Mouse (Mus musculus): ENCODE data around the gene Dld.

The Dld gene

DNA sequence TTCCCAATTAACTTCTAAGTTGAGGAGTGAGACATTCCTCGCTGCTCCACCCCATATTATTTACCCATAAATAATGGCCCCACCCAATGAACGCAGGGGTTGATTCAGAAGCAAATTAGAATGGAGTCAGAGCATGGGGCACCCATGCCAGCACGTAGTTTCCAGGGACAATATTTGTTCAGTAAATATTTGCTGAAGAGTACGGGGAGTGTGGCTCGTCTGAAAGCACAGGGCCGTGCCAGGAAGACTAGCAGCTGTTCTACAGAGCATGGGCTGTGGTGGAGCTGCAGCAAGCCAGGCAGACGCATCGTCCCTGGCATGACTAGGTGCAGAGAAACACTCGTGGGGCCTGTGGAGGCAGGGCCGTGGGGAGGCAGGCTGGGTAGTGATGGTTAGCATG is 56.7 kb downstream of the Dld start:
- no peak for DNase-seq (ENCODE audit: low spot score)

DNA sequence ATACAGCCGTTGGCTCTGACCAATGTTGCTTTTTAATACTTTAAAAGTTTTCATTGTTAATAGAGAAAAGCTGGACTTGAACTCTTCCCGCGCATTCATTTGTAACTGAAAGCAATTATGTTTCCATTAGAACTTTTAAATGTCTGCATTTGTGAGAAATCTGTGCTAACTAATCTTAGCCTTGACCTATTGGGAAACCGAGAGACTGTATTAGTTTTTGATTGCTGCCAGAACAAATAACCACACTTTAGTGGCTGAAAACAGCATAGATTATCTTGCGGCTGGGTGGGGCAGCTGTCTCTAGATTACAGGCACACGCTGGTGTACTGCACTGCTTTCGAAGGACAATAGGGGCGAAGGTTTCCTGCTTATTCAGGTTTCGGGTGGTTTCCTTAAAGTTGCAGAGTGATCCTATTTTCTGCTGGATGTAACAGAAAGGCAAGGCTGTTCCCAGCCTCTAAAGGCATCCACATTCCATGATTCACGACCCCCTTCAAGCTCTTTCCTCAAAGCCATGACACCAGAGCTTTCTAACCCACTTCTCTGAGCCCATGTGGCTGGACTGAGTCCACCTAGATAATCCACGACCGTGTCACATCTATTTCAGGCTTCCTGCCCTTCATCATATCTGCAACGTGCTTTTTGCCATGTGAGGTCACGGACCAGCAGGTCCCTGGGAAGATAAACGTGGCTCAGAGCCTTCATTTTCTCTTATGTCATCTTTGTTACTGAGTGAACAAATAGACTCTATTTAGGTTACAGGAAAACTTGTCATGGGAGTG is 57.7 kb downstream of the Dld start:
- DNase-seq (ENCODE audit: low spot score), result no peak

DNA sequence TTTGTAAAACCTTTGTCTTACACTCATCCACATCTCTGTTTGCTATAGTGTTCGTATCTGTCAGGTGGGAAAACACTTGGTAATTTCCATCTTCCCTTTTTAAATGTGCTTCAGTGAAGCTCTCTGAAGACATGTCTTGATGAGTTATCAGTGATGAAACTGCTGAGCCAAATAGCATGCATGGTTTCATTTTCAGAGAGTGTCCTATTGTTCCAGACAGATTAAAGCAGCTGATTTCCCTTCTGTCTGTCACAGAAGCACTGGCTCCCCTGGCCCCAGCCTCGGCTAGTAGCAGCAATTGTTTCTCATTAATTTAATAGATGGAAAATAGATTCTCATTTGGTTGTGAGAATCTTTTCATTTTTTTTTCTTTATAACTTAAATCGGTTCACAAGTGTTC is 60.3 kb downstream of the Dld start:
- DNase-seq (ENCODE audit: low spot score), result no peak

DNA sequence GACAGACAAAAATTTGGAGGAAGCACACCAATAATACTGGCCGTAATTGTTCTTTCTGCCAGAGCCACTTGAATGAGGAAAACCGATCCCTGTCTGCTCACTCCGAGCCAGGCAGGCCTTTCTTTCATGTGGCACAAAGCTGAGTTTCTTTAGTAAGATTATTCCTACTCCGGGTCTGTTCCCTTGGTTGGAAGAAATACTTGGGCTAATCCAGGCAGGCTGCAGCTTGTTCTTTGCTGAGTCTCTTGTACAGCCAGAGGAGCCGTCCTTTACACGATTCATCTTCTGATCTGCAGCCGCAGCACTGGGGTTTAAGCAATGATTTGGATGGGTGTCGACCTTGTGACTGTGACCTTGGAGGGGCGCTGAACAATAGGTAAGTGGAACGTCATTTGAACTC is 62.2 kb downstream of the Dld start:
- DNase-seq (ENCODE audit: low spot score), result no peak

DNA sequence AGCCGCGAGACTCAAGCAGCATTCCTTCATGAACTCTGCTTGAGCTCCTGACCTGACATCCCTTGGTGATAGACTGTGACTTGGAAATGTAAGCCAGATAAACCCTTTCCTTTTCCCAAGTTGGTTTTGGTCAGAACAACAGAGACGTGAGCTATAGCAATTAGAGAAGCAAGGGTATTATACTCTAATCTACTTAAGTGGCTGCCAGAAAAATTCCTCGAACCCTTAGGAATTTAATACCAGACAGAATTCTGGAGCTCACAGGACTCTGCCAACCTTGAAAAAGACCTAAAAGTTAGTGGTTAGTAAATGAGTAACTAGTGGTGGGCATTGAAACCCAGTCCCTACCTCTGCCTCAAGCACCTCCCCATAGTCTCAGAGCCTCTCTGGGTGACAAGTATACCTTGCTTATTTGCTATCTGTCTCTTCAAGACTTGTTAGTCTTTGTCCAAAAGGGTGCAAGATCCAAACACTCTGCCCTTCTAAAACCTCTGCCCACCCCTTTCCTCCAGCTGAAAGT is 67.6 kb downstream of the Dld start:
- no peak for DNase-seq (ENCODE audit: low spot score)

DNA sequence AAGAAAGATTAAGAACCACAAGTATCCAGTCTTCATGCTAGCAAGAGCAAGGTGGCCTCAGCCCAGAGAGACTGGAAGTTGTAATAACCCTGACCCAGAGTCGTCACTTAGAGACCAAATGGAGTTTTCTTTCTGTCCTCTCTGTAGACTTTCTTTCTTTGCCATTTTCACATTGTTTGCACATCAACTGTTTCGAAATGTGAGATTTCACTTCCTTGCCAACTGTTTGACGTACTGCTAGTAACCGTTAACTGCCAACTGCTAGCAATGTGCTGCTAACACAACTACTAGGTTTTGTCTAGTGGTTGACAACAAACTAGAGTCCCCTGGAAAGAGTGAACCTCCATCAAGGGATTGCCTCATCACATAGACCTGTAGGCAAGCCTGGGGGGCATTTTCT is 68.1 kb downstream of the Dld start:
- DNase-seq (ENCODE audit: low spot score), result no peak

DNA sequence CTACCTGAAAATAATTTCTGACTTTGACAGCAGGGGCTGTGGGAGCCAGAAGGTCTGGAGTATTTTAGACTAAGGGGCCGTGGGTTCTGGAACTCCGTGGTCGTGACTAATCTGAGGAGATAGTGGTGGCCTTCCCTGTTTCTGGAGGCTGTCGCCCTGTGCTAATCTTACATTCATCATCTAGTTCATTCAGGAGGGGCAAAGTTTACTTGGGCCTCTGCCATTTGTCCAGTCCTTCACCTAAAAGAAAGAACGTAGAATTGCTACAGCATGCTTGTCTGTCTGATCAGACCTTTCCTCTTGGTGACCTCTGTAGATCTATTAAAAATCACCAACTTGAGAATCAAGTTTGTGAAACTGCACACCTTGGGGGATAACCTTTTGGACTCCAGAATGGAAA is 69.0 kb downstream of the Dld start:
- DNase-seq (ENCODE audit: low spot score), result no peak

Data from MN1 (cell line).